Mouse (Mus musculus): ENCODE data around the gene Tapbpl.

Tapbpl gene

GRCm38 (mm10) chr6:125255516-125256044 lies 23.9 kb upstream of the Tapbpl start:
- H3K27me3 ChIP-seq (ENCODE audit: control insufficient read depth, insufficient read depth, low read length, poor library complexity, severe bottlenecking), result no peaks in the 10 kb centered on the region
- no peaks in the 10 kb centered on the region for H3K36me3 ChIP-seq (ENCODE audit: control insufficient read depth, insufficient read depth, low read length, poor library complexity, severe bottlenecking)
- DNase-seq (ENCODE audit: low read depth, low spot score), result no peak

GRCm38 (mm10) chr6:125253863-125254715 lies 22.4 kb upstream of the Tapbpl start:
- no peaks in the 10 kb centered on the region for H3K36me3 ChIP-seq (ENCODE audit: control insufficient read depth, insufficient read depth, low read length, poor library complexity, severe bottlenecking)
- no peaks in the 10 kb centered on the region for H3K27me3 ChIP-seq (ENCODE audit: control insufficient read depth, insufficient read depth, low read length, poor library complexity, severe bottlenecking)
- peak; percentile 62 for DNase-seq (ENCODE audit: low read depth, low spot score)

GRCm38 (mm10) chr6:125252711-125253110 lies 21.1 kb upstream of the Tapbpl start:
- Histone ChIP-seq H3K36me3 (ENCODE audit: control insufficient read depth, insufficient read depth, low read length, poor library complexity, severe bottlenecking) (no peaks in the 10 kb centered on the region), H3K27me3 (ENCODE audit: control insufficient read depth, insufficient read depth, low read length, poor library complexity, severe bottlenecking) (no peaks in the 10 kb centered on the region)
- DNase-seq (ENCODE audit: low read depth, low spot score), result no peak

- Histone ChIP-seq H3K36me3 (ENCODE audit: control insufficient read depth, insufficient read depth, low read length, poor library complexity, severe bottlenecking) (no peaks in the 10 kb centered on the region), H3K27me3 (ENCODE audit: control insufficient read depth, insufficient read depth, low read length, poor library complexity, severe bottlenecking) (no peaks in the 10 kb centered on the region)
- DNase-seq (ENCODE audit: low read depth, low spot score), result no peak
These were observed 20.6 kb upstream of the Tapbpl start for GRCm38 (mm10) chr6:125252285-125252684.

GRCm38 (mm10) chr6:125244551-125244950 lies 12.9 kb upstream of the Tapbpl start:
- Histone ChIP-seq H3K36me3 (ENCODE audit: control insufficient read depth, insufficient read depth, low read length, poor library complexity, severe bottlenecking) (no peaks in the 10 kb centered on the region), H3K27me3 (ENCODE audit: control insufficient read depth, insufficient read depth, low read length, poor library complexity, severe bottlenecking) (no peaks in the 10 kb centered on the region)
- no peak for DNase-seq (ENCODE audit: low read depth, low spot score)

GRCm38 (mm10) chr6:125241566-125241965 lies 9.9 kb upstream of the Tapbpl start:
- peak; percentile 54 for DNase-seq (ENCODE audit: low read depth, low spot score)
- no peaks in the 10 kb centered on the region for H3K27me3 ChIP-seq (ENCODE audit: control insufficient read depth, insufficient read depth, low read length, poor library complexity, severe bottlenecking)
- no peaks in the 10 kb centered on the region for H3K36me3 ChIP-seq (ENCODE audit: control insufficient read depth, insufficient read depth, low read length, poor library complexity, severe bottlenecking)

GRCm38 (mm10) chr6:125240617-125241016 lies 9.0 kb upstream of the Tapbpl start:
- Histone ChIP-seq H3K27me3 (ENCODE audit: control insufficient read depth, insufficient read depth, low read length, poor library complexity, severe bottlenecking) (no peaks in the 10 kb centered on the region), H3K36me3 (ENCODE audit: control insufficient read depth, insufficient read depth, low read length, poor library complexity, severe bottlenecking) (no peaks in the 10 kb centered on the region)
- DNase-seq (ENCODE audit: low read depth, low spot score), result no peak

- DNase-seq (ENCODE audit: low read depth, low spot score), result no peak
- H3K36me3 ChIP-seq (ENCODE audit: control insufficient read depth, insufficient read depth, low read length, poor library complexity, severe bottlenecking), result no peaks in the 10 kb centered on the region
- H3K27me3 ChIP-seq (ENCODE audit: control insufficient read depth, insufficient read depth, low read length, poor library complexity, severe bottlenecking), result no peaks in the 10 kb centered on the region
These were observed 7.9 kb upstream of the Tapbpl start for GRCm38 (mm10) chr6:125239547-125239946.

GRCm38 (mm10) chr6:125238396-125238795 lies 6.7 kb upstream of the Tapbpl start:
- H3K36me3 ChIP-seq (ENCODE audit: control insufficient read depth, insufficient read depth, low read length, poor library complexity, severe bottlenecking), result no peaks in the 10 kb centered on the region
- no peak for DNase-seq (ENCODE audit: low read depth, low spot score)
- H3K27me3 ChIP-seq (ENCODE audit: control insufficient read depth, insufficient read depth, low read length, poor library complexity, severe bottlenecking), result no peaks in the 10 kb centered on the region

- no peak for DNase-seq (ENCODE audit: low read depth, low spot score)
These were observed 5.8 kb upstream of the Tapbpl start for GRCm38 (mm10) chr6:125237421-125237820.

GRCm38 (mm10) chr6:125236782-125237181 lies 5.1 kb upstream of the Tapbpl start, which contains the start of gene Cd27:
Gene Cd27, minus strand, starts transcription at chr6:125237010.
- no peak for DNase-seq (ENCODE audit: low read depth, low spot score)
- H3K36me3 ChIP-seq (ENCODE audit: control insufficient read depth, insufficient read depth, low read length, poor library complexity, severe bottlenecking), result no peaks in the 10 kb centered on the region
- H3K27me3 ChIP-seq (ENCODE audit: control insufficient read depth, insufficient read depth, low read length, poor library complexity, severe bottlenecking), result no peaks in the 10 kb centered on the region

More at GRCm38 (mm10) chr6:125237421-125237820, 5.8 kb upstream of the Tapbpl start:
- no peaks in the 10 kb centered on the region for H3K27me3 ChIP-seq (ENCODE audit: control insufficient read depth, insufficient read depth, low read length, poor library complexity, severe bottlenecking)
- H3K36me3 ChIP-seq (ENCODE audit: control insufficient read depth, insufficient read depth, low read length, poor library complexity, severe bottlenecking), result no peaks in the 10 kb centered on the region

- no peaks in the 10 kb centered on the region for H3K27me3 ChIP-seq (ENCODE audit: control insufficient read depth, insufficient read depth, low read length, poor library complexity, severe bottlenecking)
- no peak for DNase-seq (ENCODE audit: low read depth, low spot score)
- no peaks in the 10 kb centered on the region for H3K36me3 ChIP-seq (ENCODE audit: control insufficient read depth, insufficient read depth, low read length, poor library complexity, severe bottlenecking)
These were observed 4.7 kb upstream of the Tapbpl start for GRCm38 (mm10) chr6:125236341-125236740.

- H3K27me3 ChIP-seq (ENCODE audit: control insufficient read depth, insufficient read depth, low read length, poor library complexity, severe bottlenecking), result no peaks in the 10 kb centered on the region
- no peak for DNase-seq (ENCODE audit: low read depth, low spot score)
- no peaks in the 10 kb centered on the region; the same call in 1 of the 2 replicates for H3K36me3 ChIP-seq (ENCODE audit: control insufficient read depth, insufficient read depth, low read length, poor library complexity, severe bottlenecking)
These were observed 2.8 kb upstream of the Tapbpl start for GRCm38 (mm10) chr6:125234520-125234828.

- H3K27me3 ChIP-seq (ENCODE audit: control insufficient read depth, insufficient read depth, low read length, poor library complexity, severe bottlenecking), result no peaks in the 10 kb centered on the region
- DNase-seq (ENCODE audit: low read depth, low spot score), result no peak
- peaks cover 1% of the 10 kb centered on the region; the same call in 1 of the 2 replicates for H3K36me3 ChIP-seq (ENCODE audit: control insufficient read depth, insufficient read depth, low read length, poor library complexity, severe bottlenecking)
These were observed 2.3 kb upstream of the Tapbpl start for GRCm38 (mm10) chr6:125233816-125234519.

GRCm38 (mm10) chr6:125232516-125232915 lies 856 bp upstream of the Tapbpl start:
- H3K27me3 ChIP-seq (ENCODE audit: control insufficient read depth, insufficient read depth, low read length, poor library complexity, severe bottlenecking), result no peaks in the 10 kb centered on the region
- no peak for DNase-seq (ENCODE audit: low read depth, low spot score)
- peaks cover 8% of the 10 kb centered on the region for H3K36me3 ChIP-seq (ENCODE audit: control insufficient read depth, insufficient read depth, low read length, poor library complexity, severe bottlenecking)
